Mouse (Mus musculus) MEL (cell line): ENCODE data around the gene Elovl5. TPM values are rescaled to one million over a fixed set of nuclear protein-coding genes. Genes with fewer than 3 reads are reported as not detected.

Experiments
- DNase-seq: peaks from one replicate; pipeline ENCODE4 v3.0.0; 2011; ENCODE audit warnings: low read depth, low spot score
- H3K27ac ChIP-seq: 2 replicates; pipeline ENCODE4 v1.5.1; 2012; ENCODE audit warnings: low read depth, mild to moderate bottlenecking, control low read depth, low read length, moderate library complexity; ENCODE audit not compliant: control insufficient read depth
- H3K27me3 ChIP-seq, 2 experiments: fragments of 150-350 bp in 1 of 2; sonication (generic) in 1 of 2; 2 replicates each; pipeline ENCODE4 v1.6.1; 2012; ENCODE audit warnings: low read length in 2 of 2, mild to moderate bottlenecking in 2 of 2, improper control_type of control experiment in 1 of 2, moderate library complexity in 1 of 2; ENCODE audit not compliant: insufficient read depth in 2 of 2, control insufficient read depth in 1 of 2
- H3K36me3 ChIP-seq, 2 experiments: 2 replicates each; pipeline ENCODE4 v1.6.1; 2012 to 2014; ENCODE audit warnings: low read length in 2 of 2, improper control_type of control experiment in 1 of 2, inconsistent platforms in 1 of 2, mild to moderate bottlenecking in 1 of 2; ENCODE audit not compliant: insufficient read depth in 2 of 2, control insufficient read depth in 1 of 2
- H3K4me1 ChIP-seq, 2 experiments: fragments of 150-350 bp in 1 of 2; sonication (generic) in 1 of 2; 2 replicates each; pipeline ENCODE4 v1.6.1; 2012; ENCODE audit warnings: low read length in 2 of 2, improper control_type of control experiment in 1 of 2, mild to moderate bottlenecking in 1 of 2; ENCODE audit not compliant: insufficient read depth in 2 of 2, control insufficient read depth in 1 of 2
- H3K4me3 ChIP-seq, 2 experiments: fragments of 150-350 bp in 1 of 2; sonication (generic) in 1 of 2; 2 replicates each; pipeline ENCODE4 v1.5.1; 2012; ENCODE audit warnings: low read depth in 2 of 2, low read length in 2 of 2, mild to moderate bottlenecking in 2 of 2, moderate library complexity in 2 of 2, control low read depth in 1 of 2, improper control_type of control experiment in 1 of 2; ENCODE audit not compliant: control insufficient read depth in 1 of 2, insufficient read depth in 1 of 2
- H3K79me2 ChIP-seq: 2 replicates; pipeline ENCODE4 v1.6.1; 2012; ENCODE audit warnings: mild to moderate bottlenecking, low read length, moderate library complexity; ENCODE audit not compliant: control insufficient read depth, poor library complexity, insufficient read depth
- H3K9ac ChIP-seq: 2 replicates; pipeline ENCODE4 v1.6.1; 2012; ENCODE audit warnings: low read depth, mild to moderate bottlenecking, control low read depth, low read length, moderate library complexity; ENCODE audit not compliant: control insufficient read depth, poor library complexity, severe bottlenecking
- H3K9me3 ChIP-seq: fragments of 150-350 bp; sonication (generic); replicated peaks from 2 replicates; pipeline ENCODE4 v1.6.1; 2012; ENCODE audit warnings: mild to moderate bottlenecking, low read length, improper control_type of control experiment, moderate library complexity; ENCODE audit not compliant: insufficient read depth
- BHLHE40 ChIP-seq: IDR thresholded peaks from 2 replicates; pipeline ENCODE4 v1.6.1; 2012; ENCODE audit warnings: low read depth, mild to moderate bottlenecking, inconsistent platforms, low read length, improper control_type of control experiment, borderline replicate concordance
- CHD2 ChIP-seq: IDR thresholded peaks from 2 replicates; pipeline ENCODE4 v1.6.1; 2011; ENCODE audit warnings: low read length, improper control_type of control experiment
- CTCF ChIP-seq, 3 experiments: IDR thresholded peaks in 2 of 3; conservative IDR thresholded peaks in 1 of 3; 2 replicates each; pipeline ENCODE4 v1.5.1; 2011 to 2012; ENCODE audit warnings: low read length in 3 of 3, low read depth in 2 of 3, mild to moderate bottlenecking in 2 of 3, improper control_type of control experiment in 1 of 3, inconsistent platforms in 1 of 3, mixed read lengths in 1 of 3, moderate library complexity in 1 of 3; ENCODE audit not compliant: control insufficient read depth in 1 of 3, insufficient read depth in 1 of 3, poor library complexity in 1 of 3, severe bottlenecking in 1 of 3
- E2F4 ChIP-seq: IDR thresholded peaks from 2 replicates; pipeline ENCODE4 v1.6.1; 2011; ENCODE audit warnings: low read depth, low read length, improper control_type of control experiment, borderline replicate concordance
- ELF1 ChIP-seq: IDR thresholded peaks from 2 replicates; pipeline ENCODE4 v1.6.1; 2014; ENCODE audit warnings: low read depth, mild to moderate bottlenecking, inconsistent platforms, low read length, improper control_type of control experiment, moderate library complexity
- EP300 ChIP-seq, 2 experiments: IDR thresholded peaks; 2 replicates each; pipeline ENCODE4 v1.6.1; 2011; ENCODE audit warnings: improper control_type of control experiment in 2 of 2, low read length in 2 of 2, low read depth in 1 of 2, mild to moderate bottlenecking in 1 of 2
- ETS1 ChIP-seq: IDR thresholded peaks from 2 replicates; pipeline ENCODE4 v1.6.1; 2012; ENCODE audit warnings: low read depth, mild to moderate bottlenecking, inconsistent platforms, low read length, improper control_type of control experiment, moderate library complexity
- GABPA ChIP-seq: IDR thresholded peaks from 2 replicates; pipeline ENCODE4 v1.6.1; 2012; ENCODE audit warnings: low read depth, mild to moderate bottlenecking, inconsistent platforms, low read length, improper control_type of control experiment, moderate library complexity
- GATA1 ChIP-seq: IDR thresholded peaks from 2 replicates; pipeline ENCODE4 v1.6.1; 2011; ENCODE audit warnings: low read depth, low read length, improper control_type of control experiment
- HCFC1 ChIP-seq: IDR thresholded peaks from 2 replicates; pipeline ENCODE4 v1.6.1; 2012; ENCODE audit warnings: low read depth, mild to moderate bottlenecking, inconsistent platforms, low read length, improper control_type of control experiment, moderate library complexity
- JUND ChIP-seq: IDR thresholded peaks from 2 replicates; pipeline ENCODE4 v1.6.1; 2011; ENCODE audit warnings: low read depth, mild to moderate bottlenecking, improper control_type of control experiment, low read length
- KAT2A ChIP-seq: conservative IDR thresholded peaks from 2 replicates; pipeline ENCODE4 v1.6.1; 2012; ENCODE audit warnings: low read depth, low read length, improper control_type of control experiment, inconsistent platforms
- MAX ChIP-seq: IDR thresholded peaks from 2 replicates; pipeline ENCODE4 v1.6.1; 2011; ENCODE audit warnings: low read length, improper control_type of control experiment
- MAZ ChIP-seq: IDR thresholded peaks from 2 replicates; pipeline ENCODE4 v1.6.1; 2012; ENCODE audit warnings: low read depth, mild to moderate bottlenecking, inconsistent platforms, low read length, improper control_type of control experiment
- MEF2A ChIP-seq: IDR thresholded peaks from 2 replicates; pipeline ENCODE4 v1.6.1; 2014; ENCODE audit warnings: low read depth, mild to moderate bottlenecking, inconsistent platforms, low read length, improper control_type of control experiment; ENCODE audit not compliant: poor library complexity, insufficient replicate concordance, severe bottlenecking; ENCODE audit errors: extremely low read depth
- MXI1 ChIP-seq: IDR thresholded peaks from 2 replicates; pipeline ENCODE4 v1.6.1; 2011; ENCODE audit warnings: mild to moderate bottlenecking, low read depth, low read length, improper control_type of control experiment
- MYB ChIP-seq: IDR thresholded peaks from 2 replicates; pipeline ENCODE4 v1.6.1; 2011; ENCODE audit warnings: mild to moderate bottlenecking, low read depth, low read length, improper control_type of control experiment
- MYC ChIP-seq: IDR thresholded peaks from 2 replicates; pipeline ENCODE4 v1.6.1; 2011; ENCODE audit warnings: low read depth, mild to moderate bottlenecking, low read length, improper control_type of control experiment, moderate library complexity
- NELFE ChIP-seq: IDR thresholded peaks from 2 replicates; pipeline ENCODE4 v1.6.1; 2011; ENCODE audit warnings: low read depth, low read length, improper control_type of control experiment
- NRF1 ChIP-seq: IDR thresholded peaks from 2 replicates; pipeline ENCODE4 v1.6.1; 2014; ENCODE audit warnings: low read depth, mild to moderate bottlenecking, inconsistent platforms, low read length, improper control_type of control experiment, moderate library complexity; ENCODE audit not compliant: poor library complexity, insufficient read depth, severe bottlenecking
- POLR2A ChIP-seq, 2 experiments: IDR thresholded peaks; 2 replicates each; pipeline ENCODE4 v1.6.1; 2011 to 2012; ENCODE audit warnings: low read length in 2 of 2, mild to moderate bottlenecking in 2 of 2, control low read depth in 1 of 2, improper control_type of control experiment in 1 of 2, low read depth in 1 of 2, moderate library complexity in 1 of 2; ENCODE audit not compliant: control insufficient read depth in 1 of 2, insufficient read depth in 1 of 2, poor library complexity in 1 of 2
- POLR2AphosphoS2 ChIP-seq: IDR thresholded peaks from 2 replicates; pipeline ENCODE4 v1.6.1; 2011; ENCODE audit warnings: low read length, improper control_type of control experiment
- POLR2AphosphoS5 ChIP-seq: IDR thresholded peaks from 2 replicates; pipeline ENCODE4 v1.6.1; 2012; ENCODE audit warnings: low read depth, borderline replicate concordance, mild to moderate bottlenecking, inconsistent platforms, low read length, moderate library complexity, mixed read lengths
- RCOR1 ChIP-seq: IDR thresholded peaks from 2 replicates; pipeline ENCODE4 v1.6.1; 2012; ENCODE audit warnings: low read depth, mild to moderate bottlenecking, inconsistent platforms, low read length, improper control_type of control experiment
- SIN3A ChIP-seq: IDR thresholded peaks from 2 replicates; pipeline ENCODE4 v1.6.1; 2012; ENCODE audit warnings: low read length, improper control_type of control experiment, inconsistent platforms
- SMC3 ChIP-seq: IDR thresholded peaks from 2 replicates; pipeline ENCODE4 v1.6.1; 2011; ENCODE audit warnings: low read depth, low read length, improper control_type of control experiment
- TAL1 ChIP-seq: IDR thresholded peaks from 2 replicates; pipeline ENCODE4 v1.6.1; 2012; ENCODE audit warnings: mild to moderate bottlenecking, inconsistent platforms, low read length, moderate library complexity, mixed read lengths
- TCF12 ChIP-seq: IDR thresholded peaks from 2 replicates; pipeline ENCODE4 v1.6.1; 2014; ENCODE audit warnings: low read depth, mild to moderate bottlenecking, inconsistent platforms, low read length, improper control_type of control experiment, moderate library complexity
- UBTF ChIP-seq: IDR thresholded peaks from 2 replicates; pipeline ENCODE4 v1.6.1; 2012; ENCODE audit warnings: low read depth, mild to moderate bottlenecking, inconsistent platforms, low read length, improper control_type of control experiment, moderate library complexity, borderline replicate concordance; ENCODE audit not compliant: insufficient read depth
- USF1 ChIP-seq: IDR thresholded peaks from 2 replicates; pipeline ENCODE4 v1.6.1; 2014; ENCODE audit warnings: low read depth, mild to moderate bottlenecking, inconsistent platforms, low read length, improper control_type of control experiment, moderate library complexity
- USF2 ChIP-seq, 2 experiments: IDR thresholded peaks; 2 replicates each; pipeline ENCODE4 v1.6.1; 2011 to 2012; ENCODE audit warnings: improper control_type of control experiment in 2 of 2, low read length in 2 of 2, borderline replicate concordance in 1 of 2, inconsistent platforms in 1 of 2, low read depth in 1 of 2, mild to moderate bottlenecking in 1 of 2; ENCODE audit not compliant: insufficient read depth in 1 of 2
- ZC3H11A ChIP-seq: IDR thresholded peaks from 2 replicates; pipeline ENCODE4 v1.6.1; 2012; ENCODE audit warnings: low read depth, mild to moderate bottlenecking, inconsistent platforms, low read length, improper control_type of control experiment
- ZKSCAN1 ChIP-seq: IDR thresholded peaks from 2 replicates; pipeline ENCODE4 v1.6.1; 2012; ENCODE audit warnings: low read depth, mild to moderate bottlenecking, inconsistent platforms, low read length, improper control_type of control experiment, moderate library complexity
- ZMIZ1 ChIP-seq: IDR thresholded peaks from 2 replicates; pipeline ENCODE4 v1.6.1; 2012; ENCODE audit warnings: low read depth, mild to moderate bottlenecking, inconsistent platforms, low read length, improper control_type of control experiment, moderate library complexity
- ZNF384 ChIP-seq: IDR thresholded peaks from 2 replicates; pipeline ENCODE4 v1.6.1; 2012; ENCODE audit warnings: low read depth, mild to moderate bottlenecking, inconsistent platforms, low read length, improper control_type of control experiment
- polyA plus RNA-seq, 2 experiments: library from polyadenylated mRNA; stranded (reverse) in 1 of 2; unstranded in 1 of 2; fragments of >175 nt in 1 of 2; fragments of >200 nt in 1 of 2; gene quantifications; 2 replicates each; pipeline versions ENCODE4 v1.2.1 to v1.2.4; 2012; ENCODE audit warnings: low replicate concordance in 2 of 2, low read depth in 1 of 2; ENCODE audit not compliant: insufficient read length in 2 of 2, insufficient read depth in 1 of 2, missing spikeins in 1 of 2
- total RNA-seq: library from RNA; depleted of rRNA; stranded (reverse); fragments of 300-350 nt; gene quantifications from 2 replicates; pipeline ENCODE4 v1.2.3, GENCODE M21; 2012; rRNA removed

The Elovl5 gene
- total RNA-seq: 58.3 and 61.7 TPM in 2 replicates
- polyA plus RNA-seq: 10 to 100 TPM; 52.3 to 73.0 TPM

GRCm38 (mm10) chr9:77917074-77917621 lies at the start of gene Elovl5:
Gene Elovl5, plus strand, starts transcription at chr9:77917364.
- H3K4me1 ChIP-seq: peaks cover 0 to 15% of the 10 kb centered on the region in 2 experiments; a peak in 3 of 4 replicates
- H3K9me3 ChIP-seq: no peaks in the 10 kb centered on the region

GRCm38 (mm10) chr9:77891501-77891900 lies 25.7 kb upstream of the Elovl5 start:
- Histone ChIP-seq H3K36me3 (no peaks in the 10 kb centered on the region), H3K79me2 (no peaks in the 10 kb centered on the region), H3K4me1 (no peaks in the 10 kb centered on the region), H3K27ac (no peak overlapping the region), H3K4me3 (no peak overlapping the region), H3K9ac (no peak overlapping the region), H3K27me3 (peaks cover 5 to 9% of the 10 kb centered on the region in 2 experiments), H3K9me3 (no peaks in the 10 kb centered on the region)
- no peak for DNase-seq
- TF ChIP-seq EP300 (IDR thresholded peaks at IDR 0.05; ENCODE audit: low read depth in 1 of 2, low read length in 2 of 2): no peak
- no peak for TF ChIP-seq SMC3
- TF ChIP-seq ZNF384: no peak
- TF ChIP-seq MEF2A: no peak
- no peak for TF ChIP-seq CHD2
- no peak for TF ChIP-seq CTCF (IDR thresholded peaks at IDR 0.05 in 2 of 3, conservative IDR thresholded peaks at IDR 0.05 in 1 of 3; ENCODE audit: control insufficient read depth in 1 of 3, insufficient read depth in 1 of 3, low read depth in 2 of 3, low read length in 3 of 3, poor library complexity in 1 of 3, severe bottlenecking in 1 of 3)
- no peak for TF ChIP-seq MAX
- no peak for TF ChIP-seq NELFE
- no peak for TF ChIP-seq TCF12
- no peak for TF ChIP-seq E2F4
- TF ChIP-seq POLR2A (IDR thresholded peaks at IDR 0.05; ENCODE audit: control insufficient read depth in 1 of 2, insufficient read depth in 1 of 2, low read depth in 1 of 2, low read length in 2 of 2, poor library complexity in 1 of 2): no peak

More at GRCm38 (mm10) chr9:77917074-77917621, at the start of gene Elovl5:
- peaks cover 0 to 23% of the 10 kb centered on the region in 2 experiments; a peak in 3 of 4 replicates for H3K36me3 ChIP-seq
- peak; percentile 99 for DNase-seq
- TF ChIP-seq ETS1 (peak; percentile 88), RCOR1 (peak; percentile 79), ZC3H11A (0 out of 2 replicates have a peak, but pooled peaks have one; percentile 0), SMC3 (no peak), BHLHE40 (peak; percentile 85), JUND (no peak), ZNF384 (no peak), USF2 (IDR thresholded peaks at IDR 0.05; ENCODE audit: borderline replicate concordance in 1 of 2, insufficient read depth in 1 of 2, low read depth in 1 of 2, low read length in 2 of 2) (peak in 1 of 2 experiments; percentile 52; a peak in 1 of 4 replicates), NRF1 (peak; percentile 92), TCF12 (peak; percentile 35), SIN3A (peak; percentile 94), CTCF (IDR thresholded peaks at IDR 0.05 in 2 of 3, conservative IDR thresholded peaks at IDR 0.05 in 1 of 3; ENCODE audit: control insufficient read depth in 1 of 3, insufficient read depth in 1 of 3, low read depth in 2 of 3, low read length in 3 of 3, poor library complexity in 1 of 3, severe bottlenecking in 1 of 3) (no peak), MYB (no peak), E2F4 (no peak), POLR2AphosphoS5 (no peak), TAL1 (no peak), ZKSCAN1 (no peak), USF1 (peak; percentile 92), MAX (peak; percentile 93), MAZ (peak; percentile 74; the same call in 1 of the 2 replicates), ZMIZ1 (peak; percentile 22; the same call in 1 of the 2 replicates), POLR2A (IDR thresholded peaks at IDR 0.05; ENCODE audit: control insufficient read depth in 1 of 2, insufficient read depth in 1 of 2, low read depth in 1 of 2, low read length in 2 of 2, poor library complexity in 1 of 2) (peak; percentile 63 to 75), GABPA (peak; percentile 81; the same call in 1 of the 2 replicates), UBTF (no peak), MYC (peak; percentile 94), KAT2A (peak; percentile 68), EP300 (IDR thresholded peaks at IDR 0.05; ENCODE audit: low read depth in 1 of 2, low read length in 2 of 2) (no peak), MXI1 (peak; percentile 96), CHD2 (peak; percentile 22; the same call in 1 of the 2 replicates), ELF1 (peak; percentile 74), GATA1 (no peak), POLR2AphosphoS2 (peak; percentile 50; the same call in 1 of the 2 replicates), NELFE (peak; percentile 92), HCFC1 (peak; percentile 87)
- peak within 1 kb of the TSS; percentile 85 for H3K27ac ChIP-seq
- H3K27me3 ChIP-seq: no peaks in the 10 kb centered on the region
- peak within 1 kb of the TSS; percentile 84 for H3K9ac ChIP-seq
- peak within 1 kb of the TSS; percentile 85 to 92 for H3K4me3 ChIP-seq
- H3K79me2 ChIP-seq: peaks cover 46% of the 10 kb centered on the region
